Mouse (Mus musculus): Measurements from ENCODE around the gene Tenm3. TPM values are rescaled to one million over a fixed set of nuclear protein-coding genes. Genes with fewer than 3 reads are reported as not detected.

The Tenm3 gene
- total and polyA plus RNA-seq, 3 experiments = 0.01 to 0.11 TPM; not detected in 1

GRCm38 (mm10) chr8:48803070-48803469 is 40.7 kb downstream of the Tenm3 start:
- no peak for TF ChIP-seq TAL1 (conservative IDR thresholded peaks at IDR 0.05; ENCODE audit: low read depth, low read length)
- TF ChIP-seq GATA2 (IDR thresholded peaks at IDR 0.05; ENCODE audit: borderline replicate concordance, low read depth, low read length) = no peak
- no peak for TF ChIP-seq CTCF (IDR thresholded peaks at IDR 0.05; ENCODE audit: low read depth, low read length)
- no peak for TF ChIP-seq POLR2AphosphoS5 (IDR thresholded peaks at IDR 0.05; ENCODE audit: insufficient replicate concordance, low read depth, low read length)
- TF ChIP-seq GATA1 (IDR thresholded peaks at IDR 0.05; ENCODE audit: borderline replicate concordance, low read length) = no peak
- no peaks in the 10 kb centered on the region for H3K4me1 ChIP-seq (ENCODE audit: insufficient read depth, low read depth, low read length)
- H3K9me3 ChIP-seq (replicated peaks) = peaks cover 16% of the 10 kb centered on the region
- H3K27me3 ChIP-seq (ENCODE audit: insufficient read depth, low read length) = no peaks in the 10 kb centered on the region
- no peak for ATAC-seq (ENCODE audit: extremely low read depth, insufficient number of reproducible peaks, low FRiP score, poor library complexity, severe bottlenecking)
- no peak overlapping the region for H3K4me3 ChIP-seq (ENCODE audit: low read depth, low read length)
- DNase-seq (ENCODE audit: low spot score) = no peak
- H3K36me3 ChIP-seq (replicated peaks) = no peaks in the 10 kb centered on the region

GRCm38 (mm10) chr8:48802231-48802630 is 41.5 kb downstream of the Tenm3 start:
- peaks cover 19% of the 10 kb centered on the region for H3K9me3 ChIP-seq (replicated peaks)
- H3K36me3 ChIP-seq (replicated peaks) = no peaks in the 10 kb centered on the region
- H3K4me1 ChIP-seq (ENCODE audit: insufficient read depth, low read depth, low read length) = no peaks in the 10 kb centered on the region
- DNase-seq (ENCODE audit: low spot score) = no peak
- no peak for ATAC-seq (ENCODE audit: extremely low read depth, insufficient number of reproducible peaks, low FRiP score, poor library complexity, severe bottlenecking)
- no peaks in the 10 kb centered on the region for H3K27me3 ChIP-seq (ENCODE audit: insufficient read depth, low read length)
- no peak for TF ChIP-seq CTCF (IDR thresholded peaks at IDR 0.05; ENCODE audit: low read depth, low read length)
- no peak for TF ChIP-seq GATA2 (IDR thresholded peaks at IDR 0.05; ENCODE audit: borderline replicate concordance, low read depth, low read length)
- no peak for TF ChIP-seq POLR2AphosphoS5 (IDR thresholded peaks at IDR 0.05; ENCODE audit: insufficient replicate concordance, low read depth, low read length)
- TF ChIP-seq TAL1 (conservative IDR thresholded peaks at IDR 0.05; ENCODE audit: low read depth, low read length) = no peak
- TF ChIP-seq GATA1 (IDR thresholded peaks at IDR 0.05; ENCODE audit: borderline replicate concordance, low read length) = no peak
- H3K4me3 ChIP-seq (ENCODE audit: low read depth, low read length) = no peak overlapping the region

DNA sequence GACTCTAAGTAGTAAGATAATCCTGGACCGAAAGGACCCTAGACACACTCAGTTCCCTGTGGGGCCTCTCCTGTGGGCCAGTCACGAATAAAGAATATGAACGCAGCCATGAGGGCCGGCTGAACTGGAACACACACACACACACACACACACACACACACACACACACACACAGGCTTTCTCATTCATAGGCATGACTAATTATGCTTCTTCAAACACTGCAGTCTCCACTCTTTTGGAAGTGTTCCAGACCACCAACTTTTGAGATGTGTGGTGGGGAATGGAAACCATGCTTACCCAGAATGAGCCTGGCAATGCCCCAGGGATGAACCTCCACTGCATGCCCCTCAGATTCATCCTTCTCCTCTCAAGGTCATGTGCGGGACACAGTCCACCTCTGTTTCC is 45.8 kb downstream of the Tenm3 start:
- Histone ChIP-seq H3K36me3 (replicated peaks) (no peaks in the 10 kb centered on the region), H3K9me3 (replicated peaks) (peaks cover 19% of the 10 kb centered on the region), H3K4me3 (ENCODE audit: low read depth, low read length) (no peak overlapping the region), H3K27me3 (ENCODE audit: insufficient read depth, low read length) (no peaks in the 10 kb centered on the region), H3K4me1 (ENCODE audit: insufficient read depth, low read depth, low read length) (no peaks in the 10 kb centered on the region)
- ATAC-seq (ENCODE audit: extremely low read depth, insufficient number of reproducible peaks, low FRiP score, poor library complexity, severe bottlenecking) (no peak), DNase-seq (ENCODE audit: low spot score) (no peak)
- TF ChIP-seq GATA2 (IDR thresholded peaks at IDR 0.05; ENCODE audit: borderline replicate concordance, low read depth, low read length) = no peak

DNA sequence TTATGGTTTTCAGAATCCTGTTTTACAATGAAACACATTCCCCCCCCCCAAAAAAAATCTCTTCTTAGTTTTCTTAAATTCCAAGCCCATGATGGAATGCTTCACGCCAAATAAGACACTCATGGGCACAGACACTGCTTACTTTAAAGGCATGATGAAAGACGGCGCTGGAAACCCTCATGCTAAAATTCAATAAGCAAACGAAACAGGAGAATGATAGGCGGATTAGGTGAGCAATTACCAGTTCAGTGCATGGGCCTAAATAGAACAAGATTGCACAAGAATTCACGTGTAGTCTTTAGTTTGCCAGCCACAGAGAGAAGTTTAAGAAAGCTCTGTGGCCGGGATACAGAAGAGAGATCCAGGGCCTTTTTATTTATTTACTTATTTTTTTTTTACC is 49.5 kb downstream of the Tenm3 start:
- peaks cover 28% of the 10 kb centered on the region for H3K9me3 ChIP-seq (replicated peaks)
- H3K36me3 ChIP-seq (replicated peaks) = no peaks in the 10 kb centered on the region
- TF ChIP-seq GATA2 (IDR thresholded peaks at IDR 0.05; ENCODE audit: borderline replicate concordance, low read depth, low read length) = no peak
- no peak for TF ChIP-seq TAL1 (conservative IDR thresholded peaks at IDR 0.05; ENCODE audit: low read depth, low read length)
- TF ChIP-seq CTCF (IDR thresholded peaks at IDR 0.05; ENCODE audit: low read depth, low read length) = no peak
- no peak for TF ChIP-seq POLR2AphosphoS5 (IDR thresholded peaks at IDR 0.05; ENCODE audit: insufficient replicate concordance, low read depth, low read length)
- TF ChIP-seq GATA1 (IDR thresholded peaks at IDR 0.05; ENCODE audit: borderline replicate concordance, low read length) = no peak
- H3K27me3 ChIP-seq (ENCODE audit: insufficient read depth, low read length) = no peaks in the 10 kb centered on the region
- no peaks in the 10 kb centered on the region for H3K4me1 ChIP-seq (ENCODE audit: insufficient read depth, low read depth, low read length)
- ATAC-seq (ENCODE audit: extremely low read depth, insufficient number of reproducible peaks, low FRiP score, poor library complexity, severe bottlenecking) (no peak), DNase-seq (ENCODE audit: low spot score) (no peak)
- H3K4me3 ChIP-seq (ENCODE audit: low read depth, low read length) = no peak overlapping the region

- TF ChIP-seq CTCF (IDR thresholded peaks at IDR 0.05; ENCODE audit: low read depth, low read length) = no peak
- H3K4me1 ChIP-seq (ENCODE audit: insufficient read depth, low read depth, low read length) = no peaks in the 10 kb centered on the region
- H3K9me3 ChIP-seq (replicated peaks) = peaks cover 27% of the 10 kb centered on the region
- DNase-seq (ENCODE audit: low spot score) = no peak
- H3K4me3 ChIP-seq (ENCODE audit: low read depth, low read length) = no peak overlapping the region
- H3K36me3 ChIP-seq (replicated peaks) = no peaks in the 10 kb centered on the region
- H3K27me3 ChIP-seq (ENCODE audit: insufficient read depth, low read length) = no peaks in the 10 kb centered on the region
- ATAC-seq (ENCODE audit: extremely low read depth, insufficient number of reproducible peaks, low FRiP score, poor library complexity, severe bottlenecking) = no peak
Observed at GRCm38 (mm10) chr8:48793729-48794128, 50.0 kb downstream of the Tenm3 start.

DNA sequence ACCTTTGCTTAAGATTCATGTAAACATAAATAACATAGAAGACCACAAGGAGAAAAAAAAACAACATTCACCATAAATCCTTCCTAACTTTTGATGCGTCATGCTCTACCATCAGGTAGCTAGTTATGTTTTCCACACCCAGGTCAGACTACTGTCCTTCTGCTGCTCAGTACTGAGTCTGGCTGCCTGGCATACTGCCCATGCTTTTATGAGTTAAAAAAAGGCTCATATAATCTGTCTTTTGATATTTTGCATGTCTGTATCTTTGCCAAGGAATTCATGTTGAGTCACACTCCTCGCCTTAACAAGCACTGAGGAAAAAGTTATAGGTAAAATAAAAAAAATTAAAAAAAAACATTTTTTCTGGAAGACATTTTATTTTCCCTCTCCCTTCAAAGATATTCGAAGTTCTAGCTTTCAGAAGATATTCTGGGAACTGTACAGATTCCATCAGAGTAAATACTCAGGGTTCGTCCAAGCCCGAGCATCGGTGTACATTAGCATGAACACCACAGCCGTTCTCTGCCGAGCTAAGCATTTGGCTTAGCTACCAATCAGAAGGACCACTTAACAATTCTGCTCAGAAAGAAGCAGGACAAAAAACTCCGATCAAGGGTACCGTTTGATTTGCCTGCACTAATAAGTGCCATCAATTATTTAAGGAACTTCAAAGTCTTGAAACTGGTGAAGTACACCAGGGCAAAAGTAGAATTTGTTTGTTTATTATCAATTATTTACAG is 51.0 kb downstream of the Tenm3 start:
- ATAC-seq (ENCODE audit: extremely low read depth, insufficient number of reproducible peaks, low FRiP score, poor library complexity, severe bottlenecking) (no peak), DNase-seq (ENCODE audit: low spot score) (no peak)
- Histone ChIP-seq H3K36me3 (replicated peaks) (no peaks in the 10 kb centered on the region), H3K9me3 (replicated peaks) (peaks cover 27% of the 10 kb centered on the region), H3K4me3 (ENCODE audit: low read depth, low read length) (no peak overlapping the region), H3K27me3 (ENCODE audit: insufficient read depth, low read length) (no peaks in the 10 kb centered on the region), H3K4me1 (ENCODE audit: insufficient read depth, low read depth, low read length) (no peaks in the 10 kb centered on the region)
- TF ChIP-seq CTCF (IDR thresholded peaks at IDR 0.05; ENCODE audit: low read depth, low read length) = no peak

DNA sequence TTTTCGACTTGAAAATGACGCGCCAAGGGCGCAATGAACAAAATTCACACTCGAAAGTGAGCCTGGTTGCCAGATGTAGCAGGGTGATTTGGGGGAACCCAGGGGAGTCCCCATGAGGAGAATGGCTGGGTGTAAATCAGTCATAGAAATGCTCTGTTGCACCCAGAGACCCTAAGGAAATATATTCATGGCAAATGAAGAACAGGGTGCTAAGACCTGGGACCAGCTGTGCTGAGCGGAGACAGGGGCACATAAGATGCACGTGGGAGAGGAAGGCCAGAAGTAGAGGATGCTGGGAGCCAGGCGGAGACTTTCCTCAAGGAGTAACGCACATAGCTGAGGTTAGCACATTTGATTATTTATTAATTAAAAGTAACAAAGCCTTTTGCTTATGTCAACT is 60.4 kb downstream of the Tenm3 start:
- no peak overlapping the region for H3K4me3 ChIP-seq (ENCODE audit: low read depth, low read length)
- TF ChIP-seq GATA2 (IDR thresholded peaks at IDR 0.05; ENCODE audit: borderline replicate concordance, low read depth, low read length) (no peak), POLR2AphosphoS5 (IDR thresholded peaks at IDR 0.05; ENCODE audit: insufficient replicate concordance, low read depth, low read length) (no peak), GATA1 (IDR thresholded peaks at IDR 0.05; ENCODE audit: borderline replicate concordance, low read length) (no peak), TAL1 (conservative IDR thresholded peaks at IDR 0.05; ENCODE audit: low read depth, low read length) (no peak)
- peaks cover 37% of the 10 kb centered on the region for H3K9me3 ChIP-seq (replicated peaks)
- no peaks in the 10 kb centered on the region for H3K27me3 ChIP-seq (ENCODE audit: insufficient read depth, low read length)
- no peak for DNase-seq (ENCODE audit: low spot score)
- H3K36me3 ChIP-seq (replicated peaks) = no peaks in the 10 kb centered on the region
- ATAC-seq (ENCODE audit: extremely low read depth, insufficient number of reproducible peaks, low FRiP score, poor library complexity, severe bottlenecking) = no peak
- H3K4me1 ChIP-seq (ENCODE audit: insufficient read depth, low read depth, low read length) = no peaks in the 10 kb centered on the region

All from G1E (cell line).